Mouse (Mus musculus) CH12.LX (cell line): ENCODE measurements around the gene Prrg2. TPM values are rescaled to one million over a fixed set of nuclear protein-coding genes. Genes with fewer than 3 reads are reported as not detected.

Source experiments
- DNase-seq: peaks from one replicate; pipeline ENCODE4 v3.0.0-alpha.2; 2013; ENCODE audit errors: extremely low read depth
- H3K27ac ChIP-seq: 2 replicates; pipeline ENCODE4 v1.5.1; 2012; ENCODE audit warnings: low read depth, mild to moderate bottlenecking, control low read depth, moderate library complexity; ENCODE audit not compliant: insufficient read depth
- H3K27me3 ChIP-seq: replicated peaks from 2 replicates; pipeline ENCODE3; 2012; ENCODE audit warnings: inconsistent platforms
- H3K36me3 ChIP-seq, 2 experiments: replicated peaks in 1 of 2; 2 replicates each; pipeline versions ENCODE3 to v1.6.1; 2012; ENCODE audit warnings: inconsistent platforms in 1 of 2, low read length in 1 of 2, mild to moderate bottlenecking in 1 of 2, mixed read lengths in 1 of 2, moderate library complexity in 1 of 2; ENCODE audit not compliant: control insufficient read depth in 1 of 2, insufficient read depth in 1 of 2
- H3K4me1 ChIP-seq, 2 experiments: 2 replicates each; pipeline ENCODE4 v1.6.1; 2012; ENCODE audit warnings: inconsistent platforms in 1 of 2, moderate library complexity in 1 of 2; ENCODE audit not compliant: insufficient read depth in 2 of 2, control insufficient read depth in 1 of 2
- H3K4me2 ChIP-seq: 2 replicates; pipeline ENCODE4 v1.6.1; 2012; ENCODE audit warnings: low read depth, mild to moderate bottlenecking, control low read depth; ENCODE audit not compliant: poor library complexity, insufficient read depth, severe bottlenecking
- H3K4me3 ChIP-seq, 3 experiments: fragments of 150-350 bp in 1 of 3; sonication (generic) in 1 of 3; replicated peaks in 1 of 3; 2 replicates each; pipeline versions ENCODE3 to v1.5.1; 2011 to 2012; ENCODE audit warnings: low read depth in 2 of 3, low read length in 2 of 3, mild to moderate bottlenecking in 2 of 3, moderate library complexity in 2 of 3, control low read depth in 1 of 3, improper control_type of control experiment in 1 of 3, inconsistent platforms in 1 of 3, mixed read lengths in 1 of 3; ENCODE audit not compliant: poor library complexity in 1 of 3
- H3K79me2 ChIP-seq: replicated peaks from 2 replicates; pipeline ENCODE4 v1.6.1; 2012; ENCODE audit warnings: mild to moderate bottlenecking, moderate library complexity; ENCODE audit not compliant: control insufficient read depth, poor library complexity, insufficient read depth, severe bottlenecking; ENCODE audit errors: extremely low read depth
- H3K9ac ChIP-seq: 2 replicates; pipeline ENCODE4 v1.6.1; 2012; ENCODE audit warnings: low read depth, mild to moderate bottlenecking, control low read depth, moderate library complexity; ENCODE audit not compliant: insufficient read depth
- H3K9me3 ChIP-seq: replicated peaks from 2 replicates; pipeline ENCODE3; 2012; ENCODE audit warnings: low read length, inconsistent platforms, mixed read lengths
- CHD1 ChIP-seq: IDR thresholded peaks from 2 replicates; pipeline ENCODE4 v1.6.1; 2012; ENCODE audit warnings: low read depth, low read length, improper control_type of control experiment, inconsistent platforms
- CTCF ChIP-seq, 2 experiments: IDR thresholded peaks in 1 of 2; conservative IDR thresholded peaks in 1 of 2; 2 replicates each; pipeline ENCODE4 v1.5.1; 2011 to 2012; ENCODE audit warnings: low read depth in 2 of 2, low read length in 2 of 2, improper control_type of control experiment in 1 of 2, inconsistent platforms in 1 of 2, mild to moderate bottlenecking in 1 of 2, moderate library complexity in 1 of 2
- JUND ChIP-seq: conservative IDR thresholded peaks from 2 replicates; pipeline ENCODE4 v1.6.1; 2011; ENCODE audit warnings: low read depth, low read length, improper control_type of control experiment
- MAFK ChIP-seq: IDR thresholded peaks from 2 replicates; pipeline ENCODE4 v1.6.1; 2011; ENCODE audit warnings: low read length, improper control_type of control experiment; ENCODE audit not compliant: insufficient replicate concordance
- MAX ChIP-seq: IDR thresholded peaks from 2 replicates; pipeline ENCODE4 v1.6.1; 2011; ENCODE audit warnings: low read length, improper control_type of control experiment
- MAZ ChIP-seq: IDR thresholded peaks from 2 replicates; pipeline ENCODE4 v1.6.1; 2012; ENCODE audit warnings: low read depth, mild to moderate bottlenecking, inconsistent platforms, low read length, improper control_type of control experiment, moderate library complexity
- MEF2A ChIP-seq: IDR thresholded peaks from 2 replicates; pipeline ENCODE4 v1.6.1; 2014; ENCODE audit warnings: low read depth, mild to moderate bottlenecking, inconsistent platforms, low read length, improper control_type of control experiment, borderline replicate concordance
- MXI1 ChIP-seq: IDR thresholded peaks from 2 replicates; pipeline ENCODE4 v1.6.1; 2011; ENCODE audit warnings: mild to moderate bottlenecking, low read depth, low read length, improper control_type of control experiment
- SIN3A ChIP-seq: IDR thresholded peaks from 2 replicates; pipeline ENCODE4 v1.6.1; 2012; ENCODE audit warnings: low read length, improper control_type of control experiment, inconsistent platforms
- TBP ChIP-seq: conservative IDR thresholded peaks from 2 replicates; pipeline ENCODE4 v1.6.1; 2011; ENCODE audit warnings: low read depth, low read length, improper control_type of control experiment
- USF1 ChIP-seq: IDR thresholded peaks from 2 replicates; pipeline ENCODE4 v1.6.1; 2014; ENCODE audit warnings: low read depth, mild to moderate bottlenecking, inconsistent platforms, low read length, improper control_type of control experiment
- dilution Hi-C: fragments of 300-500 bp; cut with MboI; formaldehyde crosslinking; loops from 2 replicates; pipeline ENCODE4 v1.14.3; 2020; ENCODE audit warnings: low sequenced_read_pairs; ENCODE audit not compliant: extremely low pct_unique_long_range_greater_than_20kb, extremely low pct_ligation_motif_present
- in situ Hi-C: fragments of 300-500 bp; cut with MboI; formaldehyde crosslinking; loops from 3 replicates; pipeline ENCODE4 v1.14.3; 2019; ENCODE audit warnings: low sequenced_read_pairs, low pct_ligation_motif_present, low pct_unique_long_range_greater_than_20kb, mixed read lengths
- polyA plus RNA-seq: library from polyadenylated mRNA; unstranded; fragments of >175 nt; gene quantifications from 2 replicates; pipeline ENCODE4 v1.2.1, GENCODE M21; 2012; ENCODE audit warnings: low read depth; ENCODE audit not compliant: insufficient read length
- total RNA-seq, 2 experiments: library from RNA; depleted of rRNA; stranded (reverse); fragments of 300-350 nt in 1 of 2; fragments of >200 nt in 1 of 2; gene quantifications; 2 replicates each; pipeline ENCODE4 v1.2.3; 2012 to 2014

Gene Prrg2
- total and polyA plus RNA-seq, 3 experiments, result 6.7 to 7.2 (median 7.1) TPM

DNA sequence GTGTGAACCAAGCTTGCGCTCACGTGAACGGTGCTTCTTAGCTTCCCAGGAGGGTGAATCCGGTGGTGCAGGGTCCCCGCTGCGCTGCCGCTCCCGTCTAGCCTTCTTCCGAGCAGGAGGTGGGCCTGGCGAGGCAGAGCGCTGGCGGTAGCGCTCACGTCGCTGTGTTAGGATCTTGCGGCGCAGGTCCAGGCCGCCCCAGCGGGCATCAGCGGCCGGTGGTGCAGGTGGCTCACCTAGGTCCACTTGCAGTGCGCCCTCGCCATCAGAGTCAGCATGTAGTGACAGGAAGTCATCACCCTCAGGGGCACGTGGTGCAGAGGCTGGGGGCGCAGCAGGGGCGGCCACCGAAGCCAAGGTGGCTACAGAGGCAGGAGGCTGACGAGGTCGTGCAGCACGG, 54.6 kb downstream of the Prrg2 start:
- H3K4me1 ChIP-seq, result no peaks in the 10 kb centered on the region
- dilution Hi-C loops (no loop called here), in situ Hi-C loops (no loop called here)
- no peaks in the 10 kb centered on the region for H3K27me3 ChIP-seq
- H3K9ac ChIP-seq, result no peak overlapping the region
- TF ChIP-seq MAFK (no peak), MXI1 (no peak)
- no peaks in the 10 kb centered on the region for H3K9me3 ChIP-seq
- H3K36me3 ChIP-seq, result peaks cover 90 to 94% of the 10 kb centered on the region in 2 experiments
- H3K4me3 ChIP-seq, result no peak overlapping the region
- DNase-seq, result no peak
- no peak overlapping the region for H3K4me2 ChIP-seq
- H3K27ac ChIP-seq, result no peak overlapping the region
- no peaks in the 10 kb centered on the region for H3K79me2 ChIP-seq

DNA sequence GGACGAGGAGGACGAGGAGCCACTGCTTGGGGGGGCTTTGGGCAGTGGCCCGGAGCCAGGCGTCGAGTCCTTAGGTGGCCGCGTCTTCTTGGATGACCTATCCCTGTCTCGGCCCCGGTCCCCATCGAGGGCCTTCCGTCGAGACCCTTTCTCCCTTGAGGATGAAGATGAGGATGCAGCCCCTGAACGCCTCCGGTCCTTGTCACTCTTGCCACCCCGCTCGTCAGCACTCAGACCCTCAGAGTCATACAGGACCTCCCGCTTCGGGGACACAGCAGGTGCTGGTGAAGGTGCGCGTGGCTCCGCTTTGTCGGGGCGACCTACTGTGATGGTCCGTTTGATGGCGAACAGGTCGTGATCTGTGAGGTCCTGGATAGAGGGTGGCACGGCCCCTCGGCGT, 55.3 kb downstream of the Prrg2 start:
- no peaks in the 10 kb centered on the region; a peak in 1 of 4 replicates for H3K4me1 ChIP-seq
- H3K36me3 ChIP-seq, result peaks cover 88 to 94% of the 10 kb centered on the region in 2 experiments
- H3K27me3 ChIP-seq, result no peaks in the 10 kb centered on the region
- H3K9me3 ChIP-seq, result no peaks in the 10 kb centered on the region
- H3K9ac ChIP-seq, result no peak overlapping the region
- in situ Hi-C loops, result no loop called here
- TF ChIP-seq MXI1, result no peak
- TF ChIP-seq MAX, result no peak
- TF ChIP-seq MAFK, result no peak
- no peak for TF ChIP-seq USF1
- TF ChIP-seq CHD1, result no peak
- TF ChIP-seq SIN3A, result no peak
- TF ChIP-seq, all 38 proteins: peak for 0
- no peak overlapping the region for H3K4me3 ChIP-seq
- no peaks in the 10 kb centered on the region for H3K79me2 ChIP-seq
- no peak overlapping the region for H3K27ac ChIP-seq
- no peak overlapping the region for H3K4me2 ChIP-seq
- dilution Hi-C loops, result no loop called here
- DNase-seq, result no peak

DNA sequence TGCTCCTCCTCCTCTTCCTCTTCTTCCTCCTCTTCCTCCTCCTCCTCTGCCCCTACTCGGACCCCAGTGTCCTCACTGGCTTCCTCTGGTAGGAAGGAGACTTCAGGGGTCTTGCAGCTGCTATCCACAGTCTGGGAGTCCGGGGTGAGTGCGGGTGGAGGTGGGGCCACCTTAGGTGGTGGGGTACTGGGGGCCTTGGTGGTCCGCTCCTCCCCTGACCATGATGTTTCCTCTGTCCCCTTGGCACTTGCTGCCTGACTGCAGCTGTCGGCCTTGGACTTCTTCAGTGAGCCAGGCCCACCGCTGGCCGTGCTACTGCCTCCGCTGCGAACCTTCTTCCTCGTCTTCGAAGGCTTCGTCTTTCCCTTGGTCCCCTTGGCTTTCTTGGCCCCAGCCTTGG, 56.0 kb downstream of the Prrg2 start:
- DNase-seq, result no peak
- Histone ChIP-seq H3K4me2 (no peak overlapping the region), H3K27ac (no peak overlapping the region), H3K4me1 (no peaks in the 10 kb centered on the region; a peak in 1 of 4 replicates), H3K9me3 (no peaks in the 10 kb centered on the region), H3K27me3 (no peaks in the 10 kb centered on the region), H3K36me3 (peaks cover 88 to 94% of the 10 kb centered on the region in 2 experiments), H3K9ac (no peak overlapping the region), H3K4me3 (no peak overlapping the region), H3K79me2 (0 out of 2 replicates have a peak, but pooled peaks cover 5% of the 10 kb centered on the region)
- in situ Hi-C loops (no loop called here), dilution Hi-C loops (no loop called here)
- TF ChIP-seq CTCF (conservative IDR thresholded peaks at IDR 0.05 in 1 of 2, IDR thresholded peaks at IDR 0.05 in 1 of 2; ENCODE audit: low read depth in 2 of 2, low read length in 2 of 2), result no peak
- no peak for TF ChIP-seq MEF2A
- no peak for TF ChIP-seq MAZ
- no peak for TF ChIP-seq JUND
- TF ChIP-seq TBP, result no peak
